Mouse (Mus musculus): Measurements from ENCODE around the gene Tmcc3. TPM values are rescaled to one million over a fixed set of nuclear protein-coding genes. Genes with fewer than 3 reads are reported as not detected.

Tmcc3 gene
- polyA plus RNA-seq, 1 experiment from 2014 or later: 12.5 TPM

- no peak for DNase-seq (ENCODE audit: low spot score)
- Histone ChIP-seq H3K27me3 (ENCODE audit: control insufficient read depth, insufficient read depth, low read length) (no peaks in the 10 kb centered on the region; the same call in 1 of the 2 replicates), H3K4me1 (replicated peaks; ENCODE audit: control insufficient read depth, insufficient read depth, low read length) (peaks cover 7% of the 10 kb centered on the region; the same call in 1 of the 2 replicates), H3K36me3 (replicated peaks; ENCODE audit: control insufficient read depth, insufficient read depth) (no peaks in the 10 kb centered on the region), H3K9ac (no peak overlapping the region), H3K9me3 (ENCODE audit: control insufficient read depth, low read length) (no peaks in the 10 kb centered on the region), H3K27ac (no peak overlapping the region), H3K4me3 (replicated peaks; ENCODE audit: low read length) (no peak overlapping the region), H3K4me2 (replicated peaks) (peak overlapping the region; percentile 98; the same call in 1 of the 2 replicates)
- WGBS: 87% methylated on average over 4 of the region's 4 CpGs
- no peak for ATAC-seq (ENCODE audit: low FRiP score)
Observed at GRCm38 (mm10) chr10:94313146-94313545, 1.4 kb downstream of the Tmcc3 start.

DNA sequence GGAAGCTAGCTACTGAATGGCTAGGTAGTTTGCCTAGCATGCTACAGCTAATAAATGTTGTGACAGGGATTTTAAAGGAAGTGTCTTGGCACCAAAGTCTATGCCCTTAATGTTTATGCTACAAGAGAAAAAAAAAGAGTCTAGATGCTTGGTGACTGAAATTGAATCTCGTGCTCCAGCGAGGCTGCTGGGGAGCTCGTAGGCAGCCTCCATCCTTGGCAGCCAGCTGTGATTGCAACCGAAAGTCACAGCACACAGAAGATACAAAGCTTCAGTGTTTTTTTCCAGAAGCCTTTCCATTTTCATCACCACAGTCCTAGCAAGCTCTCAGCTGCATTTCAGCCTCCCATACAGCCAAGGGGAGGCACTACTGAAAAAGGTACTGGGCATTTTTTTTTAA is 6.8 kb downstream of the Tmcc3 start:
- Histone ChIP-seq H3K27me3 (ENCODE audit: control insufficient read depth, insufficient read depth, low read length) (no peaks in the 10 kb centered on the region), H3K4me3 (replicated peaks; ENCODE audit: low read length) (no peak overlapping the region), H3K4me1 (replicated peaks; ENCODE audit: control insufficient read depth, insufficient read depth, low read length) (0 out of 2 replicates have a peak, but pooled peaks cover 6% of the 10 kb centered on the region), H3K36me3 (replicated peaks; ENCODE audit: control insufficient read depth, insufficient read depth) (no peaks in the 10 kb centered on the region), H3K27ac (no peak overlapping the region), H3K4me2 (replicated peaks) (no peak overlapping the region), H3K9ac (no peak overlapping the region), H3K9me3 (ENCODE audit: control insufficient read depth, low read length) (no peaks in the 10 kb centered on the region)
- ATAC-seq (ENCODE audit: low FRiP score): no peak
- WGBS: 29% methylated on average over 4 of the region's 4 CpGs
- DNase-seq (ENCODE audit: low spot score): no peak

- H3K36me3 ChIP-seq (replicated peaks; ENCODE audit: control insufficient read depth, insufficient read depth): no peaks in the 10 kb centered on the region
- peak; percentile 66; the same call in 1 of the 2 replicates for ATAC-seq (ENCODE audit: low FRiP score)
- H3K27ac ChIP-seq: no peak overlapping the region
- DNase-seq (ENCODE audit: low spot score): peak; percentile 55
- no peaks in the 10 kb centered on the region for H3K4me1 ChIP-seq (replicated peaks; ENCODE audit: control insufficient read depth, insufficient read depth, low read length)
- H3K9ac ChIP-seq: no peak overlapping the region
- H3K4me2 ChIP-seq (replicated peaks): no peak overlapping the region
- 43% methylated on average over 5 of the region's 5 CpGs for WGBS
- H3K9me3 ChIP-seq (ENCODE audit: control insufficient read depth, low read length): peaks cover 5% of the 10 kb centered on the region; the same call in 1 of the 2 replicates
- no peaks in the 10 kb centered on the region for H3K27me3 ChIP-seq (ENCODE audit: control insufficient read depth, insufficient read depth, low read length)
- no peak overlapping the region for H3K4me3 ChIP-seq (replicated peaks; ENCODE audit: low read length)
Observed at GRCm38 (mm10) chr10:94329962-94330361, 18.2 kb downstream of the Tmcc3 start.

GRCm38 (mm10) chr10:94332358-94333137 is 20.8 kb downstream of the Tmcc3 start:
- H3K9me3 ChIP-seq (ENCODE audit: control insufficient read depth, low read length): no peaks in the 10 kb centered on the region
- DNase-seq (ENCODE audit: low spot score) (no peak), ATAC-seq (ENCODE audit: low FRiP score) (no peak)
- no peak overlapping the region for H3K4me2 ChIP-seq (replicated peaks)
- H3K36me3 ChIP-seq (replicated peaks; ENCODE audit: control insufficient read depth, insufficient read depth): no peaks in the 10 kb centered on the region
- no peak overlapping the region for H3K27ac ChIP-seq
- no peak overlapping the region for H3K4me3 ChIP-seq (replicated peaks; ENCODE audit: low read length)
- H3K9ac ChIP-seq: no peak overlapping the region
- WGBS: 74% methylated on average over 16 of the region's 16 CpGs
- H3K27me3 ChIP-seq (ENCODE audit: control insufficient read depth, insufficient read depth, low read length): no peaks in the 10 kb centered on the region
- no peaks in the 10 kb centered on the region for H3K4me1 ChIP-seq (replicated peaks; ENCODE audit: control insufficient read depth, insufficient read depth, low read length)

GRCm38 (mm10) chr10:94333328-94333727 is 21.6 kb downstream of the Tmcc3 start:
- H3K9me3 ChIP-seq (ENCODE audit: control insufficient read depth, low read length): no peaks in the 10 kb centered on the region
- no peaks in the 10 kb centered on the region for H3K36me3 ChIP-seq (replicated peaks; ENCODE audit: control insufficient read depth, insufficient read depth)
- DNase-seq (ENCODE audit: low spot score): no peak
- 90% methylated on average over 8 of the region's 8 CpGs for WGBS
- H3K4me3 ChIP-seq (replicated peaks; ENCODE audit: low read length): no peak overlapping the region
- H3K4me2 ChIP-seq (replicated peaks): no peak overlapping the region
- no peaks in the 10 kb centered on the region for H3K4me1 ChIP-seq (replicated peaks; ENCODE audit: control insufficient read depth, insufficient read depth, low read length)
- no peak for ATAC-seq (ENCODE audit: low FRiP score)
- no peak overlapping the region for H3K27ac ChIP-seq
- no peaks in the 10 kb centered on the region for H3K27me3 ChIP-seq (ENCODE audit: control insufficient read depth, insufficient read depth, low read length)
- H3K9ac ChIP-seq: no peak overlapping the region

DNA sequence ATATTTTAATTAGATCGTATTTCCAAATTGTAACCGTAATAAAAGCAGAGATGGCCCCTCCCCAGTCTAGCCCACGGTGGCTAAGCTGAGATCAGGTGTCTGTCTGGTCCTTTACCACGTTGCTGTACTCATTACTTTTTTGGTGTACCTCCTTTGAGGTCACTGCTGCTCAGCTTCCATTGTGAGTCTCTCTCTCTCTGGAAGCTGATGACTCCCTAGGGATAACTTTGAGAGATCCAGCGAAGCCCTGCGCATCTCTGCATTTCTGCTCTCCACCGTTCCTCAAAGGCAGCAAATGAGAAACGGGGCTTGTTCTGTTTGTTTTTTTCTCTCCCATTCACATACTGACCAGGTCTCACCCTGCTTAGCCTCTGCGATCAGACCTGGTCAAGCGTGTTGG is 23.3 kb downstream of the Tmcc3 start:
- ATAC-seq (ENCODE audit: low FRiP score): no peak
- Histone ChIP-seq H3K36me3 (replicated peaks; ENCODE audit: control insufficient read depth, insufficient read depth) (no peaks in the 10 kb centered on the region), H3K27ac (no peak overlapping the region), H3K4me2 (replicated peaks) (no peak overlapping the region), H3K9me3 (ENCODE audit: control insufficient read depth, low read length) (no peaks in the 10 kb centered on the region), H3K27me3 (ENCODE audit: control insufficient read depth, insufficient read depth, low read length) (no peaks in the 10 kb centered on the region), H3K9ac (no peak overlapping the region), H3K4me3 (replicated peaks; ENCODE audit: low read length) (no peak overlapping the region), H3K4me1 (replicated peaks; ENCODE audit: control insufficient read depth, insufficient read depth, low read length) (no peaks in the 10 kb centered on the region)
- no peak for DNase-seq (ENCODE audit: low spot score)
- 70% methylated on average over 10 of the region's 10 CpGs for WGBS

- no peaks in the 10 kb centered on the region for H3K9me3 ChIP-seq (ENCODE audit: control insufficient read depth, low read length)
- H3K4me2 ChIP-seq (replicated peaks): no peak overlapping the region
- H3K27me3 ChIP-seq (ENCODE audit: control insufficient read depth, insufficient read depth, low read length): no peaks in the 10 kb centered on the region
- DNase-seq (ENCODE audit: low spot score) (no peak), ATAC-seq (ENCODE audit: low FRiP score) (no peak)
- no peak overlapping the region for H3K4me3 ChIP-seq (replicated peaks; ENCODE audit: low read length)
- no peaks in the 10 kb centered on the region for H3K4me1 ChIP-seq (replicated peaks; ENCODE audit: control insufficient read depth, insufficient read depth, low read length)
- H3K27ac ChIP-seq: no peak overlapping the region
- 91% methylated on average over 6 of the region's 6 CpGs for whole genome bisulfite sequencing
- H3K9ac ChIP-seq: no peak overlapping the region
- no peaks in the 10 kb centered on the region for H3K36me3 ChIP-seq (replicated peaks; ENCODE audit: control insufficient read depth, insufficient read depth)
Observed at GRCm38 (mm10) chr10:94336071-94336470, 24.3 kb downstream of the Tmcc3 start.

DNA sequence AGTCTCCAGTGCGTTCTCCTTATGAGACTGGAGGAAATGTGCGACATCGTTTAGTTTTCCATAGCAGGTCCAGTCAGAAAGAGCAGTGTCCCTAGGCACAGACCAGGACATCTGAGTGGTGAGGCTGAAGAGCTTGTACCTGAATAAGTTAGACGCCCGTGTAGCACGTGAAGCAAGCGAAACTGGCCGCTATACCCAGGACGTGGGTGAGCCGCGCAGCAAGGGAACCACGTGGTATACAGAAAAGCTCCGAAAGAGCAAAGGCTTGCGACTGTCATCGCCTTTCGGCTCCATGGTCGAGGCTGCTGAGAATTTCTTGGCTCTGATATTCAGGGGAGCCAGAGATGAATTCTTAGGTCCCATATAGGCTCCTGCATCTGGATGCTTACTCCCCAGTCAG is 29.8 kb downstream of the Tmcc3 start:
- no peaks in the 10 kb centered on the region for H3K27me3 ChIP-seq (ENCODE audit: control insufficient read depth, insufficient read depth, low read length)
- H3K36me3 ChIP-seq (replicated peaks; ENCODE audit: control insufficient read depth, insufficient read depth): no peaks in the 10 kb centered on the region
- DNase-seq (ENCODE audit: low spot score) (no peak), ATAC-seq (ENCODE audit: low FRiP score) (no peak)
- H3K4me3 ChIP-seq (replicated peaks; ENCODE audit: low read length): no peak overlapping the region
- H3K9ac ChIP-seq: no peak overlapping the region
- 0 out of 2 replicates have a peak, but pooled peaks cover 5% of the 10 kb centered on the region for H3K4me1 ChIP-seq (replicated peaks; ENCODE audit: control insufficient read depth, insufficient read depth, low read length)
- no peaks in the 10 kb centered on the region for H3K9me3 ChIP-seq (ENCODE audit: control insufficient read depth, low read length)
- 69% methylated on average over 17 of the region's 17 CpGs for WGBS
- H3K4me2 ChIP-seq (replicated peaks): peak overlapping the region; percentile 26
- H3K27ac ChIP-seq: no peak overlapping the region

- H3K36me3 ChIP-seq (replicated peaks; ENCODE audit: control insufficient read depth, insufficient read depth): no peaks in the 10 kb centered on the region
- no peak for ATAC-seq (ENCODE audit: low FRiP score)
- no peaks in the 10 kb centered on the region for H3K27me3 ChIP-seq (ENCODE audit: control insufficient read depth, insufficient read depth, low read length)
- H3K9me3 ChIP-seq (ENCODE audit: control insufficient read depth, low read length): no peaks in the 10 kb centered on the region
- 0 out of 2 replicates have a peak, but pooled peaks cover 5% of the 10 kb centered on the region for H3K4me1 ChIP-seq (replicated peaks; ENCODE audit: control insufficient read depth, insufficient read depth, low read length)
- WGBS: 66% methylated on average over 7 of the region's 7 CpGs
- no peak overlapping the region for H3K9ac ChIP-seq
- no peak overlapping the region for H3K4me3 ChIP-seq (replicated peaks; ENCODE audit: low read length)
- H3K27ac ChIP-seq: no peak overlapping the region
- H3K4me2 ChIP-seq (replicated peaks): no peak overlapping the region
- DNase-seq (ENCODE audit: low spot score): no peak
Observed at GRCm38 (mm10) chr10:94342256-94342655, 30.5 kb downstream of the Tmcc3 start.
